Mouse (Mus musculus) neutrophil, adult 59 days (primary cell): ENCODE results near the gene Zyx. TPM values are rescaled to one million over a fixed set of nuclear protein-coding genes. Genes with fewer than 3 reads are reported as not detected.

Experiments
- total RNA-seq, 2 experiments: library from RNA; stranded (reverse); gene quantifications; 1 replicate in 1 of 2; 2 replicates in 1 of 2; pipeline ENCODE4 v1.2.4; 2023

Gene Zyx
- total RNA-seq: 100 to 1,000 TPM; 658 to 702 TPM

DNA sequence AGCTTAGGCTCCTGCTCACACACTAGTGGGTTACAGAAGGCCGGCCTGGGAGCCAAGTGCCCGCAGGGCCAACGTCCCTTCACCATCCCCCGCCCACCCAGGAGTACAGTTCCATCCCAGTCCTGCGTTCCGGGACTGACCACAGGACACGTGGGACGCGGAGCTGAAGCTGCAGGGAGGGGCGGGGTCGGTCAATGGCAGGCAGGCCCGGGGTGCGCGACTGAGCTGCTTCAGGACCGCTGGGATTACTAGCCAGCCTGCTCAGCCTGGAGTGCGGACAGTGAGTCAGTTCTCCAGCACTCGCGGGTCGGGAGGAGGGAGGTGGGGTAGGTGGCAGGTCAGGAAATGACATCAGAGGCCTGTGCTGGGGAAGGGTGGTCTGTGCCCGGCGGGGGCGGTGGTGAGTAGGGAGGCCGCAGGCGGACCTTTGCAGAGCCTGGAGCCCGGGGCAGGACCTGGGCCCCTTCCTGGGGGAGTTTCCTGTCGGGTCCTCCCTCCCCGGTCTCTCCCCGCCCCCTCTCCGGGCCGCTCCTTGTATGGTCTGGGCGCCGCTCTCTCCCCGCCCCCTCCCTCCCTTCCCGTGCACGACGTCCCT, at the start of gene Zyx:
TSS of gene Zyx (plus strand) at position 205 of the 595 bp plus-strand sequence.

DNA sequence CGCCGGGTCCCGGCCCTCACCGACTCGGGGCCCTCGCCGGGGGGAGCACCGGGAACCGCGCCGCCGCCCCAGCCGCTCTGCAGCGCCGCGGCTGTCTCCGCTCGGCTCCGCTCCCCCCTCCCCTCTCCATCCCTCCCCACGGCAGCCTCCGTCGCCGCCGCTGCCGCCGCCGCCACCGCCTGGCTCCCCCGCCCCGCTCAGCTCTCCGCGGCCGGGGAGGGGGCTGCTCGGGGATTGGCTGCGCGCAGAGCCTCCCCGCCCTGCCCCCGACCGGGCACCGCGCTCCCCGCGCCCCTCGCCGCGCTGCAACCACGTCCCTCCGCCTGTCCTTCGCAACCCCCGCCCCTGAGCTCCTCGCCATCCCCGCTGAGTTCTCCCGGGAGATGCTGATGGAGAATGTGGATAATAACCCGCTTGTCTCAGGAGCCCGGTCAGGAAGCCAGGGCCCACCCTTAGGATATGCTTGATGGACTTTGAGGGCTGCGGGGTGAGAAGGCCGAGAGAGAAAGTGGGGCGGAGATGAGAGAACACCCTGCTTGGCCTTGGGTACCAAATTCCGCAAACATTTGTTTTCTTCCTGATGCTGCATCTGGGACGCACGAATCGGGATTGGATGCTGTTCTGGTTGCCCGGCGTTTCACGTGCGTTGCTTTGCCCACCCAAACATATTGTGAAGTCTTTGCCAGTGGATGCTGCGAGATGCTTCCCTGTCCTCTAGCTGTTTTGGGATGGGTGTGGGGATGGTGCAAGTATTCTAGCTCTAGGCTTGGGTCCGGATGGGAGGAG, 24.8 kb upstream of the Zyx start, which contains the start of gene Fam131b:
TSS of gene Fam131b (minus strand) at position 162 of the 786 bp plus-strand sequence.

DNA sequence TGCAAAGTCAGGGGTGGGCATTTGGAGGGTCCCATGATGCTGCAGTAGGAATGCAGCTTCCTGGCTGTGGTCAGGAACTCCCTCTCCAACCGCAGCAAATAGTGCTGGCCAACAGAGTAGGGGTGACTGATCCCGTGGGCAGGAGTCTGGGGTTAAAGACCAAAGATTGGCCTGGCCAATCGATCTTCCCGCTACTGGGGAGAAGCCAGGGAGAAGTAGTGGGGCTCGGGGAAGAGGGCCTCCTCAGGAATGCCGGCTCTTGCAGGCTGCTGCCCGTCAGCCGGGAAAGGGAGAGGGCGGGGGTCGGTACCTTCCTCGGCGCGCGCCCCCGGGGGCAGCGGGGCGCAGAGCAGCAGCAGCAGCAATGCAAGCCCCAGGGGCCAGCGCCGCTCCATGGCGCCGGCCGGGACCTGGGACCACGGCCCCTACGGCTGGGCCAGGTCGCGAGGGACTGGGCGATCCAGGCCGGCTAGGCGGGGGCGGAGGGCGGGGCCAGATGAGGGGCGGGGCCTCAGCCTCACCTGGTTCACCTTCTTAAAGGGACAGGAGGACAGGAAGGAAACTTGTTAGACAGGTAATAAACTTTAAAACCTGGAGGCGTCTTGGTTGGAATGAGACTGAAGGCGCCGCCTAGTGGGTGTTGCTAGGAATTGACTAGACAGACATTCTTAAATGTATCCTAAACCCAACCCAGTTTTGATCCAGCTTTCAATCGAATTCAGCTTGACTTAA, 23.6 kb downstream of the Zyx start, which contains the start of gene Epha1:
TSS of gene Epha1 (minus strand) at position 453 of the 732 bp plus-strand sequence.

DNA sequence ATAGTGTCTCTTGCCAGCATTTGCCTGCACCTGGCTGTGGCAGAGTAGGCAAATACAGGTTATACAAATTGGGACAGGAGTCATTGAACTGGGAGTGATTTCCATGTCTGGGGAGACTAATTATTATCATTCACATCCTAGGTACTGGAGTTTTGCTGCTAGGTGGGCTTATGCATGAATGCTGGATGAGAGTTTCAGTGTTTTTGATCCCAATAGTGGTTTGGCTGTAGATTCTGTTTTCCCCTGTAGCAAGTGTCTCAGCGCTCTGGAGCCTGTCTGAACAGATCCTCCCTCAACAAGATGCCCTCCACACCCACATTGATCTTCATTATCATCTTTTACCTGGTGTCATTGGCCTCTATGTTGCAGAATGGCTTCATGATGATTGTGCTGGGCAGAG, 50.5 kb downstream of the Zyx start, which contains the start of gene Tas2r143:
TSS of gene Tas2r143 (plus strand) at position 301 of the 400 bp plus-strand sequence.

DNA sequence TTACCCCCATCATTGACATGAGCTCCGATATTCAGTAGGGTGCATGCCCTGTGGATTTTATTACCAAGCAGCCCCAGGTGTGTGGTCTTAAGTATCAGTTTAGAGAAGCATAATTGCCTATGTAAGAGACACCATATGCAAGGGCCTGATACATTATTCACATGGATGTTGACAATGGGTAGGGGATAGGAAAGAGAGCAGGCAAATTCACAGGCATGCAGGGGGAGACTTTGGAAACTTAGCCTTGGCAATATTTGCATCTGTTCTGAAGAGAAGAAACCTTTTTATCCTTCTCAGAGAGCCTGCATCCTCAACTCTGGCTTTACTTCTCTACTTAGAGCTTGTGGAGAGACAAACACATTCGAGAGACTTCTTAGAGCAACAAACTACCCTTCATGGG, 55.7 kb downstream of the Zyx start, which contains the start of gene Tas2r135:
TSS of gene Tas2r135 (plus strand) at position 301 of the 400 bp plus-strand sequence.

Other genes with a start within 250 kb of the Zyx start
- gene Tas2r139, start 208.7 kb upstream of the Zyx start, total RNA-seq: not detected
- gene Tas2r144, start 134.3 kb upstream of the Zyx start, total RNA-seq: not detected
- gene Gstk1, start 103.7 kb upstream of the Zyx start, total RNA-seq: 1 to 10 TPM; 4.3 to 5.2 TPM
- gene Tmem139, start 87.7 kb upstream of the Zyx start, total RNA-seq: not detected
- 10 to 100 TPM; 66.9 to 84.2 TPM for gene Casp2, start 84.6 kb upstream of the Zyx start, total RNA-seq
- under 1 TPM; 0.51 to 0.78 TPM for gene Clcn1, start 62.9 kb upstream of the Zyx start, total RNA-seq
- under 1 TPM in 1 of 2 experiments, not detected in 1; 0.09 TPM for gene Fam131b, start 25.0 kb upstream of the Zyx start, total RNA-seq
- gene Epha1, start 23.6 kb downstream of the Zyx start, total RNA-seq: under 1 TPM in 1 of 2 experiments, not detected in 1; 0.24 TPM
- gene Tas2r143, start 50.6 kb downstream of the Zyx start, total RNA-seq: 1 to 10 TPM; 4.3 to 4.8 TPM
- 1 to 10 TPM; 2.7 to 4.2 TPM for gene Tas2r135, start 55.8 kb downstream of the Zyx start, total RNA-seq
- 1 to 10 TPM; 1.4 to 2.0 TPM for gene Tas2r126, start 84.9 kb downstream of the Zyx start, total RNA-seq
- gene Olfr458, start 115.6 kb downstream of the Zyx start, total RNA-seq: not detected
- not detected for gene Olfr457, start 126.7 kb downstream of the Zyx start, total RNA-seq
- not detected for gene Olfr456, start 137.6 kb downstream of the Zyx start, total RNA-seq
- not detected for gene Olfr455, start 198.0 kb downstream of the Zyx start, total RNA-seq
- gene Tcaf3, start 248.1 kb downstream of the Zyx start, total RNA-seq: not detected